Mouse (Mus musculus): ENCODE measurements around the gene Exo1. TPM values are rescaled to one million over a fixed set of nuclear protein-coding genes. Genes with fewer than 3 reads are reported as not detected.

The Exo1 gene
- total and polyA plus RNA-seq, 3 experiments: 0.12 to 1.2 (median 1.1) TPM

- no peak for DNase-seq
Observed at GRCm38 (mm10) chr1:175950851-175951250, 70.5 kb downstream of the Exo1 start.

DNA sequence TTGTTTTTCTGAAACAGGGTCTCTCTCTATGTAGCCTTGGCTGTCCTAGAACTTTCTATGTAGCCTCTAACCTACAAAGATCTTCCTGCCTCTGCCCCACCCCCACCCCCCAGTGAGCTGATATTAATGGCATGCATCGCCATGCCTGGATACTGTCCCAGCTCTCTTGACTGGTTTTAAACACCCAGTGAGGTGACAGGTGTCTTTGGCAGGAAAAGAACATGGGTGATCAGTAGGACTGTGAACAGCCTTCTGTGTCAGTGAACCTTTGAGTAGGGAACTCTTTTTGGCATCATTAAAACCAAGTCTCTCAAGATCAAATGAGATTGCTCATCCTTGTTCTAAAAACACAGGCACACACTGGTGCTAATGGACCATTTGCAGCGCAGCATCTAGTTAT is 81.4 kb downstream of the Exo1 start:
- DNase-seq: no peak

Other genes starting within 250 kb of the Exo1 start
- gene Opn3, start 187.8 kb upstream of the Exo1 start, total RNA-seq (2021): 10 to 100 TPM; 10.9 to 17.2 TPM
- 8.3 and 9.5 TPM in 2 replicates for gene Opn3, start 187.8 kb upstream of the Exo1 start, polyA plus RNA-seq (2012; rRNA removed)
- gene Chml, start 187.7 kb upstream of the Exo1 start, total RNA-seq (2021): 1 to 10 TPM; 7.3 to 8.0 TPM
- gene Chml, start 187.7 kb upstream of the Exo1 start, polyA plus RNA-seq (2012; rRNA removed): 62.7 and 91.6 TPM in 2 replicates
- gene Wdr64, start 182.0 kb upstream of the Exo1 start, total RNA-seq (2021): not detected
- gene Wdr64, start 182.0 kb upstream of the Exo1 start, polyA plus RNA-seq (2012; rRNA removed): not detected in 2 replicates
- not detected for gene Gm38100, start 39.7 kb downstream of the Exo1 start, total RNA-seq (2021)
- not detected in 2 replicates for gene Gm38100, start 39.7 kb downstream of the Exo1 start, polyA plus RNA-seq (2012; rRNA removed)
- gene Rbm8a2, start 98.5 kb downstream of the Exo1 start, total RNA-seq (2021): not detected
- gene Rbm8a2, start 98.5 kb downstream of the Exo1 start, polyA plus RNA-seq (2012; rRNA removed): not detected in 2 replicates